Mouse (Mus musculus) heart, postnatal 0 days (tissue): ENCODE results near the gene Specc1. TPM values are rescaled to one million over a fixed set of nuclear protein-coding genes. Genes with fewer than 3 reads are reported as not detected.

Source experiments
- ATAC-seq: fragments of 200-750 bp; cut with Nextera tagmentation; 2 replicates; pipeline ENCODE4 v1.8.0; 2017; ENCODE audit warnings: low read depth, moderate number of reproducible peaks, moderate library complexity; ENCODE audit not compliant: insufficient read depth
- DNase-seq: peaks from one replicate; pipeline ENCODE4 v3.0.0-alpha.2; 2016; ENCODE audit warnings: low spot score
- H3K27ac ChIP-seq: fragments of 300-500 bp; sonication (generic); 2 replicates; pipeline ENCODE4 v1.5.1; 2014; ENCODE audit warnings: low read depth, mild to moderate bottlenecking
- H3K27me3 ChIP-seq: fragments of 300-500 bp; sonication (generic); 2 replicates; pipeline ENCODE4 v1.6.1; 2014; ENCODE audit warnings: low read length, mixed read lengths; ENCODE audit not compliant: control insufficient read depth, insufficient read depth
- H3K36me3 ChIP-seq: fragments of 300-500 bp; sonication (generic); replicated peaks from 2 replicates; pipeline ENCODE4 v1.6.1; 2014; ENCODE audit warnings: low read length, mixed read lengths; ENCODE audit not compliant: control insufficient read depth, insufficient read depth
- H3K4me1 ChIP-seq: fragments of 300-500 bp; sonication (generic); 2 replicates; pipeline ENCODE4 v1.6.1; 2014; ENCODE audit warnings: antibody characterized with exemption; ENCODE audit not compliant: control insufficient read depth, insufficient read depth
- H3K4me2 ChIP-seq: fragments of 300-500 bp; sonication (generic); 2 replicates; pipeline ENCODE4 v1.6.1; 2014; ENCODE audit warnings: low read depth, mild to moderate bottlenecking, low read length, moderate library complexity
- H3K4me3 ChIP-seq: fragments of 300-500 bp; sonication (generic); 2 replicates; pipeline ENCODE4 v1.5.1; 2014; ENCODE audit warnings: low read depth, low read length
- H3K9ac ChIP-seq: fragments of 300-500 bp; sonication (generic); replicated peaks from 2 replicates; pipeline ENCODE4 v1.6.1; 2014; ENCODE audit warnings: low read depth, low read length, mixed read lengths
- H3K9me3 ChIP-seq: fragments of 300-500 bp; sonication (generic); replicated peaks from 2 replicates; pipeline ENCODE4 v1.6.1; 2016; ENCODE audit warnings: low read length; ENCODE audit not compliant: control insufficient read depth
- CTCF ChIP-seq: IDR thresholded peaks from 2 replicates; pipeline ENCODE4 v1.5.1; 2016; ENCODE audit warnings: antibody characterized with exemption, control low read depth, low read depth
- EP300 ChIP-seq: IDR thresholded peaks from 2 replicates; pipeline ENCODE4 v1.6.1; 2016; ENCODE audit warnings: antibody characterized with exemption, low read depth
- WGBS: fragments of 180-500 bp; shearing (Covaris S2); extraction: QIAGEN DNeasy Blood & Tissue Kit; methylation state at CpG from one replicate; pipeline ENCODE4 v1.1.7; 2014; 5-methylcytosine and 5-hydroxymethylcytosine counted together
- polyA plus RNA-seq: library from polyadenylated mRNA; unstranded; fragments of >200 nt; fragmentation: Nextera tagmentation; extraction: Ambion mirVana; gene quantifications from 2 replicates; pipeline ENCODE4 v1.2.1, GENCODE M21; 2015
- total RNA-seq: library from RNA; depleted of rRNA; stranded (reverse); fragments of >200 nt; gene quantifications from 2 replicates; pipeline ENCODE4 v1.2.3, GENCODE M21; 2014; ENCODE audit warnings: low replicate concordance

Gene Specc1
- total and polyA plus RNA-seq, 2 experiments from 2014 or later = 5.2 to 8.4 TPM

DNA sequence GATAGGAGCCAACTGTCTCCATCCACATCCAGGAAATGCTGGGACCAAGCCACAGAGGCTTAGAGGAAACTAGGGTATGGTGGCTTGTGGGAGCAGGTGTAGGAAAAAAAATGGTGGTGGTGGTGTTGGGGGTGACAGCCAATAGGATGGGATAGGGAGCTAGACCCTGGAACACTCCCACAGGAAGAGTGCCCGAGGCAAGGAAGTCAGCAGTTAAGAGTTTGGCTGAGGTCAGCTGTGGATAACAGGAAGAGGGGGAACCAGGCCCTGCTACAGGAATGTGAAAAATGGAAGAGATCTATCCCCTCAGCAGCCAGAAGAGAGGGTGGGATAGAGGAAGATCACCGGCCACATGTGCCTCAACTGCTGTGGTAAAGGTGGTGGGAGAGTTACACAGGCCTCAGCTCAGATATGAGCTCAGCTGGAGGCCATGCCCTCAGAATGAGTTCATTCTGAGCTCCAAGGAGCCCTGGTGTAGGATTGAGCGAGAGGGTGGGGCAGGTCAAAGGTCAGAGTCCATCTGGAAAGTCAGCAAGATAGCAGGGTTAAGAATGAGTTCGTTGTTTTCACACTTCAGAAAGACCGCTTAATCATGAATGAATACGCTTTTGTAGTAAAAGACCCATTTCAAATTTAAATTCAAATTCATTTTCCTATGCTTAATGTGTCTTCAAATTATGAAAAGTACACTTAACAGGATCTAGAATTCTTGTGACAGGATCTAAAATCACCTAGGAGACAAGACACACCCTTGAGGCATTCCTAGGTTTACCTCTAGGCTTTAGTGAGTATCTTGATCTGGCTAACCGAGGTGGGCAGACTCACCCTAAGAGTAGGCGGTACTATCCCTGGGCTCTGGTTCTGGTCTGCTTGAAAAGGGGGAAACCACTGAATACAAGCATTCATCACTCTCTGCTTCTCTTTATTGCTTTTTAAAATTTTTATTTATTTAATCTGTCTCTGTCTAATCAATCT, 94.1 kb downstream of the Specc1 start:
- H3K36me3 ChIP-seq = no peaks in the 10 kb centered on the region
- H3K4me3 ChIP-seq = no peak overlapping the region
- no peak overlapping the region for H3K27ac ChIP-seq
- WGBS = 65% methylated on average over 8 of the region's 8 CpGs
- TF ChIP-seq EP300 (no peak), CTCF (no peak)
- no peaks in the 10 kb centered on the region for H3K27me3 ChIP-seq
- no peaks in the 10 kb centered on the region for H3K9me3 ChIP-seq
- no peak for ATAC-seq
- no peak overlapping the region for H3K9ac ChIP-seq
- no peaks in the 10 kb centered on the region for H3K4me1 ChIP-seq
- DNase-seq = no peak
- no peak overlapping the region for H3K4me2 ChIP-seq

DNA sequence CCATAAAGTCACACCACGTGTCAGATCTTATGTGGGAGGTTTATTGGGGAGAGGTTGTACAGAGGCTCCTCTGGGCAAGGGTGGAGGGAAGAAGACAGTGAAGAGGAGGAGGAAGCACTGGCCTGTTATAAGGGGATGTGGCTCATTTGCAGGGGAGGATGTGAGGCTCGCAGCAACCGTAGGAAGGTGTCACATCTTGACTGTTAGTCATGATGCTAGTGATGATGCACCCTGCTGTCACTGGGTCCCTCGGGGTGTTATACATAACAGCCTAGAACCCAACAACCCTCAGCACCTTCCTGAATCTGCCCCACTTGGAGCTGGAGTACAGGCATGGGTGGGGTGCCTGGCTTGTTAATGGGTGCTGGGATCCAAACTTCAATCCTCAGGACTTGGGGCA, 94.9 kb downstream of the Specc1 start:
- DNase-seq (no peak), ATAC-seq (no peak)
- Histone ChIP-seq H3K36me3 (no peaks in the 10 kb centered on the region), H3K4me3 (no peak overlapping the region), H3K27me3 (no peaks in the 10 kb centered on the region), H3K4me2 (no peak overlapping the region), H3K9ac (no peak overlapping the region), H3K9me3 (no peaks in the 10 kb centered on the region), H3K4me1 (no peaks in the 10 kb centered on the region), H3K27ac (no peak overlapping the region)
- WGBS = 73% methylated on average over 4 of the region's 4 CpGs
- TF ChIP-seq CTCF (no peak), EP300 (no peak)

DNA sequence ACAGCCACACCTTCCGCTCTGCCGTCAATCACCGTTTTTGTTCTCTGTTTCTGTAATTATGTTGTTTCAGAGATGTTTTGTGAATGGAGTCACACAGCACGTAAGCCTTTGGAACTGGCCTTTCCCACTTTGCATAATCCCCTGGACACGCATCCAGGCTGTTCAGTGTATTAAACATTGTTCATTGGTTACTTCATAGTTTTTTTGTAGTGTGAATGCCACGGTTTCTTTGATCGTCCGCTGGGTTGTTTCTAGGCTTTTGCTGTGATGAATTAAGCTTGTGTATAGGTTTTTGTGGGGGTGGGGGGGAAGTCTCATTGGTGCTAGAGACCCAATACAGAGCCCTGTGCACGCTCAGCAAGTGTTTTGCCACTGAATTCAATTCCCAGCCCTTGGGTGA, 97.4 kb downstream of the Specc1 start:
- DNase-seq = no peak
- Histone ChIP-seq H3K9ac (no peak overlapping the region), H3K9me3 (no peaks in the 10 kb centered on the region), H3K27me3 (no peaks in the 10 kb centered on the region), H3K4me1 (no peaks in the 10 kb centered on the region), H3K4me2 (no peak overlapping the region), H3K27ac (no peak overlapping the region), H3K4me3 (no peak overlapping the region), H3K36me3 (no peaks in the 10 kb centered on the region)
- no peak for ATAC-seq
- TF ChIP-seq CTCF = no peak
- TF ChIP-seq EP300 = no peak
- WGBS = 84% methylated on average over 9 of the region's 9 CpGs

- Histone ChIP-seq H3K27me3 (no peaks in the 10 kb centered on the region), H3K36me3 (no peaks in the 10 kb centered on the region), H3K4me3 (no peak overlapping the region), H3K27ac (no peak overlapping the region), H3K9me3 (no peaks in the 10 kb centered on the region), H3K9ac (no peak overlapping the region), H3K4me2 (no peak overlapping the region), H3K4me1 (peaks cover 6% of the 10 kb centered on the region; the same call in 1 of the 2 replicates)
- 17% methylated on average over 1 of the region's 1 CpGs for WGBS
- DNase-seq = no peak
- no peak for ATAC-seq
- TF ChIP-seq EP300 (no peak), CTCF (no peak)
These were observed 108.0 kb downstream of the Specc1 start for GRCm38 (mm10) chr11:62064565-62064964.

GRCm38 (mm10) chr11:62065655-62066054, 109.1 kb downstream of the Specc1 start:
- no peaks in the 10 kb centered on the region for H3K9me3 ChIP-seq
- no peak overlapping the region for H3K4me2 ChIP-seq
- TF ChIP-seq CTCF (no peak), EP300 (no peak)
- WGBS = 34% methylated on average over 6 of the region's 6 CpGs
- no peak overlapping the region for H3K27ac ChIP-seq
- no peaks in the 10 kb centered on the region for H3K27me3 ChIP-seq
- peaks cover 6% of the 10 kb centered on the region; the same call in 1 of the 2 replicates for H3K4me1 ChIP-seq
- DNase-seq (no peak), ATAC-seq (no peak)
- no peaks in the 10 kb centered on the region for H3K36me3 ChIP-seq
- no peak overlapping the region for H3K9ac ChIP-seq
- no peak overlapping the region for H3K4me3 ChIP-seq

DNA sequence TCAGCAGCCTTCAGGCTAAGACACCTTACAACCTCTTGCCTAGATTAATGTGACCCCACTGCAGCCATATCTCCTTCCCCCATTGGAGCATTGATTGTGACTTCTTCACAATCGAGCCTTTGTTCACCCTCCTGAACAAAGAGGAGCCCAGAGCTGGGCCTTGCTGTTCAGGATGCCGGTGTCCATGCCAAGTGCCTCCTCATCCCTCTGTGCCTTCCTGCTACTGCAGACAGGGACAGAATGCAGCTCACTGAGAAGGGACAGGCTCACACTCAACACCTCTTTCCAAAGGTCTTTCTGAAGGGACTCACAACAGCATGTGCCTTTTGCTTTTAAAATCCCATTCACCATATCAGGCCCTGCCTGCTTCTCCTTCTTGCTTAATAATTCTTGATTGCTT, 113.0 kb downstream of the Specc1 start:
- 37% methylated on average over 2 of the region's 2 CpGs for WGBS
- H3K4me1 ChIP-seq = peaks cover 6% of the 10 kb centered on the region; the same call in 1 of the 2 replicates
- no peak overlapping the region for H3K9ac ChIP-seq
- H3K36me3 ChIP-seq = no peaks in the 10 kb centered on the region
- TF ChIP-seq CTCF (no peak), EP300 (no peak)
- no peak for ATAC-seq
- no peak overlapping the region for H3K27ac ChIP-seq
- no peaks in the 10 kb centered on the region for H3K27me3 ChIP-seq
- no peak for DNase-seq
- H3K9me3 ChIP-seq = no peaks in the 10 kb centered on the region
- H3K4me3 ChIP-seq = no peak overlapping the region
- H3K4me2 ChIP-seq = no peak overlapping the region
